Mouse (Mus musculus) testis, postnatal 14 days (tissue): ENCODE results near the gene Uap1l1.

Experiments
- DNase-seq: peaks from one replicate; pipeline ENCODE4 v3.0.0; 2021; ENCODE audit warnings: low spot score

Uap1l1 gene

GRCm38 (mm10) chr2:25311491-25311891 is 54.0 kb downstream of the Uap1l1 start:
- DNase-seq: no peak

GRCm38 (mm10) chr2:25310969-25311368 is 54.5 kb downstream of the Uap1l1 start:
- DNase-seq: no peak

DNA sequence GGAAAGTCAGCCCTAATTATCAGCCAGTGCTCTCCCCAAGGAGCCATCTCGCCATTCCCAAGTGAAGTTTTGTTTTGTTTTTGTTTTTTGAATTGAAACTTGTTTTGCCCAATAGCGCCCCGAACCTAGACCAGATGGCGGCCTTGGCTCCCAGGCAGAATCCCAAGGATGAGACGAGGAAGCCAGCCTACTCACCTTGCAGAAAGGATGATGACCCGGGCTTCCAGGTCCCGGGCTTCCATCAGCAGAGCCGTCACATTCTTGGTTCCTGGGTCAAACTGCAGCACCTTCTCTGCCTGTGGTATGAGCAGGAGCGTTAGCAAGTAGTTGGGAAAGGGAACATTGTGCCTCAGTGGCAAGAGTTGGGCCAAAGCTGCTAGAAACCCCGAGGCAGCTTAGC is 55.3 kb downstream of the Uap1l1 start:
- DNase-seq: no peak
